Mouse (Mus musculus): ENCODE measurements around the gene Olfr374. TPM values are rescaled to one million over a fixed set of nuclear protein-coding genes. Genes with fewer than 3 reads are reported as not detected.
A peak's percentile ranks its signal among the peaks of the same experiment; 100 is the strongest.

Gene Olfr374
- total and polyA plus RNA-seq, 2 experiments from 2014 or later, result not detected

GRCm38 (mm10) chr8:72134756-72135445 is 28.1 kb downstream of the Olfr374 start, which contains the start of gene Tpm4:
Tpm4 (plus strand) TSS chr8:72134975.
- Histone ChIP-seq H3K4me3 (ENCODE audit: low read depth, low read length) (peak within 1 kb of the TSS; percentile 87), H3K27me3 (ENCODE audit: insufficient read depth, low read length) (no peaks in the 10 kb centered on the region), H3K4me1 (ENCODE audit: insufficient read depth, low read length) (0 out of 2 replicates have a peak, but pooled peaks cover 5% of the 10 kb centered on the region), H3K9ac (replicated peaks; ENCODE audit: low read length, poor library complexity, severe bottlenecking) (peak within 1 kb of the TSS; percentile 90), H3K9me3 (ENCODE audit: low read length) (no peaks in the 10 kb centered on the region), H3K4me2 (ENCODE audit: low read depth, low read length, poor library complexity, severe bottlenecking) (peak within 1 kb of the TSS; percentile 83), H3K36me3 (ENCODE audit: insufficient read depth, low read length) (no peaks in the 10 kb centered on the region), H3K27ac (ENCODE audit: low read depth, low read length) (peak within 1 kb of the TSS; percentile 75)
- TF ChIP-seq CTCF (IDR thresholded peaks at IDR 0.05), result no peak
- DNase-seq (ENCODE audit: low spot score) (peak; percentile 65), ATAC-seq (ENCODE audit: low FRiP score) (peak; percentile 87)
- WGBS, result 1% methylated on average over 24 of the region's 49 CpGs

- DNase-seq (ENCODE audit: low spot score), result peak; percentile 32
- no peaks in the 10 kb centered on the region for H3K36me3 ChIP-seq (ENCODE audit: insufficient read depth, low read length)
These were observed 28.8 kb downstream of the Olfr374 start for GRCm38 (mm10) chr8:72135446-72136301.

GRCm38 (mm10) chr8:72136302-72136978 is 29.6 kb downstream of the Olfr374 start:
- H3K27ac ChIP-seq (ENCODE audit: low read depth, low read length), result peak overlapping the region; percentile 75
- peak overlapping the region; percentile 87 for H3K4me3 ChIP-seq (ENCODE audit: low read depth, low read length)
- no peak for TF ChIP-seq CTCF (IDR thresholded peaks at IDR 0.05)
- 0 out of 2 replicates have a peak, but pooled peaks cover 5% of the 10 kb centered on the region for H3K4me1 ChIP-seq (ENCODE audit: insufficient read depth, low read length)
- ATAC-seq (ENCODE audit: low FRiP score) (0 out of 2 replicates have a peak, but pooled peaks have one; percentile 17), DNase-seq (ENCODE audit: low spot score) (peak; percentile 79)
- peak overlapping the region; percentile 83 for H3K4me2 ChIP-seq (ENCODE audit: low read depth, low read length, poor library complexity, severe bottlenecking)
- H3K9me3 ChIP-seq (ENCODE audit: low read length), result no peaks in the 10 kb centered on the region
- H3K9ac ChIP-seq (replicated peaks; ENCODE audit: low read length, poor library complexity, severe bottlenecking), result peak overlapping the region; percentile 90
- WGBS, result 3% methylated on average over 18 of the region's 18 CpGs
- H3K27me3 ChIP-seq (ENCODE audit: insufficient read depth, low read length), result no peaks in the 10 kb centered on the region
- H3K36me3 ChIP-seq (ENCODE audit: insufficient read depth, low read length), result peaks cover 5% of the 10 kb centered on the region; the same call in 1 of the 2 replicates

More at GRCm38 (mm10) chr8:72135446-72136301, 28.8 kb downstream of the Olfr374 start:
- peak overlapping the region; percentile 87 for H3K4me3 ChIP-seq (ENCODE audit: low read depth, low read length)
- H3K4me1 ChIP-seq (ENCODE audit: insufficient read depth, low read length), result 0 out of 2 replicates have a peak, but pooled peaks cover 5% of the 10 kb centered on the region
- peak overlapping the region; percentile 90 for H3K9ac ChIP-seq (replicated peaks; ENCODE audit: low read length, poor library complexity, severe bottlenecking)
- peak; percentile 63 for ATAC-seq (ENCODE audit: low FRiP score)
- peak overlapping the region; percentile 83 for H3K4me2 ChIP-seq (ENCODE audit: low read depth, low read length, poor library complexity, severe bottlenecking)
- no peaks in the 10 kb centered on the region for H3K9me3 ChIP-seq (ENCODE audit: low read length)
- under 1% methylated on average over 56 of the region's 62 CpGs for WGBS
- H3K27ac ChIP-seq (ENCODE audit: low read depth, low read length), result peak overlapping the region; percentile 75
- H3K27me3 ChIP-seq (ENCODE audit: insufficient read depth, low read length), result no peaks in the 10 kb centered on the region
- TF ChIP-seq CTCF (IDR thresholded peaks at IDR 0.05), result peak; percentile 41

GRCm38 (mm10) chr8:72137431-72137830 is 30.6 kb downstream of the Olfr374 start:
- DNase-seq (ENCODE audit: low spot score) (no peak), ATAC-seq (ENCODE audit: low FRiP score) (no peak)
- H3K4me2 ChIP-seq (ENCODE audit: low read depth, low read length, poor library complexity, severe bottlenecking), result no peak overlapping the region
- 0 out of 2 replicates have a peak, but pooled peaks cover 5% of the 10 kb centered on the region for H3K4me1 ChIP-seq (ENCODE audit: insufficient read depth, low read length)
- no peak overlapping the region for H3K9ac ChIP-seq (replicated peaks; ENCODE audit: low read length, poor library complexity, severe bottlenecking)
- no peak overlapping the region for H3K4me3 ChIP-seq (ENCODE audit: low read depth, low read length)
- no peaks in the 10 kb centered on the region for H3K9me3 ChIP-seq (ENCODE audit: low read length)
- peaks cover 11% of the 10 kb centered on the region; the same call in 1 of the 2 replicates for H3K36me3 ChIP-seq (ENCODE audit: insufficient read depth, low read length)
- no peak overlapping the region for H3K27ac ChIP-seq (ENCODE audit: low read depth, low read length)
- WGBS, result 96% methylated on average over 2 of the region's 2 CpGs
- TF ChIP-seq CTCF (IDR thresholded peaks at IDR 0.05), result no peak
- H3K27me3 ChIP-seq (ENCODE audit: insufficient read depth, low read length), result no peaks in the 10 kb centered on the region

GRCm38 (mm10) chr8:72138456-72138855 is 31.6 kb downstream of the Olfr374 start:
- Histone ChIP-seq H3K4me3 (ENCODE audit: low read depth, low read length) (no peak overlapping the region), H3K27me3 (ENCODE audit: insufficient read depth, low read length) (no peaks in the 10 kb centered on the region), H3K4me1 (ENCODE audit: insufficient read depth, low read length) (0 out of 2 replicates have a peak, but pooled peaks cover 5% of the 10 kb centered on the region), H3K9ac (replicated peaks; ENCODE audit: low read length, poor library complexity, severe bottlenecking) (no peak overlapping the region), H3K36me3 (ENCODE audit: insufficient read depth, low read length) (peaks cover 20% of the 10 kb centered on the region), H3K4me2 (ENCODE audit: low read depth, low read length, poor library complexity, severe bottlenecking) (no peak overlapping the region), H3K27ac (ENCODE audit: low read depth, low read length) (no peak overlapping the region), H3K9me3 (ENCODE audit: low read length) (no peaks in the 10 kb centered on the region)
- ATAC-seq (ENCODE audit: low FRiP score), result no peak
- 96% methylated on average over 5 of the region's 5 CpGs for WGBS
- DNase-seq (ENCODE audit: low spot score), result no peak
- TF ChIP-seq CTCF (IDR thresholded peaks at IDR 0.05), result no peak
